Mouse (Mus musculus) hindbrain, embryonic 11.5 days (tissue): ENCODE data around the gene R3hdm2. TPM values are rescaled to one million over a fixed set of nuclear protein-coding genes. Genes with fewer than 3 reads are reported as not detected.
A peak's percentile ranks its signal among the peaks of the same experiment; 100 is the strongest.

Source experiments
- ATAC-seq: fragments of 200-750 bp; cut with Nextera tagmentation; 2 replicates; pipeline ENCODE4 v1.8.0; 2017; ENCODE audit warnings: mild to moderate bottlenecking, moderate TSS enrichment, moderate library complexity; ENCODE audit not compliant: low FRiP score
- DNase-seq: peaks from one replicate; pipeline ENCODE4 v3.0.0-alpha.2; 2015; ENCODE audit warnings: low spot score
- H3K27ac ChIP-seq: fragments of 300-500 bp; sonication (generic); 2 replicates; pipeline ENCODE4 v1.5.1; 2014; ENCODE audit warnings: mild to moderate bottlenecking, low read depth, low read length
- H3K27me3 ChIP-seq: fragments of 300-500 bp; sonication (generic); 2 replicates; pipeline ENCODE4 v1.6.1; 2014; ENCODE audit warnings: mild to moderate bottlenecking, low read length, moderate library complexity, mixed read lengths; ENCODE audit not compliant: control insufficient read depth, insufficient read depth
- H3K36me3 ChIP-seq: fragments of 300-500 bp; sonication (generic); 2 replicates; pipeline ENCODE4 v1.6.1; 2014; ENCODE audit warnings: mild to moderate bottlenecking, low read length, moderate library complexity, mixed read lengths; ENCODE audit not compliant: control insufficient read depth, insufficient read depth
- H3K4me1 ChIP-seq: fragments of 300-500 bp; sonication (generic); replicated peaks from 2 replicates; pipeline ENCODE4 v1.6.1; 2014; ENCODE audit warnings: low read length, mixed read lengths; ENCODE audit not compliant: control insufficient read depth, insufficient read depth
- H3K4me2 ChIP-seq: fragments of 300-500 bp; sonication (generic); replicated peaks from 2 replicates; pipeline ENCODE4 v1.6.1; 2014; ENCODE audit warnings: mild to moderate bottlenecking, low read depth, low read length
- H3K4me3 ChIP-seq: fragments of 300-500 bp; sonication (generic); 2 replicates; pipeline ENCODE4 v1.5.1; 2014; ENCODE audit warnings: low read depth, low read length
- H3K9ac ChIP-seq: fragments of 300-500 bp; sonication (generic); 2 replicates; pipeline ENCODE4 v1.6.1; 2014; ENCODE audit warnings: low read depth, low read length
- H3K9me3 ChIP-seq: fragments of 300-500 bp; sonication (generic); 2 replicates; pipeline ENCODE4 v1.6.1; 2016; ENCODE audit warnings: low read length; ENCODE audit not compliant: control insufficient read depth
- WGBS: fragments of 180-500 bp; shearing (Covaris S2); extraction: QIAGEN DNeasy Blood & Tissue Kit; methylation state at CpG from one replicate; pipeline ENCODE4 v1.1.7; 2014; 5-methylcytosine and 5-hydroxymethylcytosine counted together
- polyA plus RNA-seq: library from polyadenylated mRNA; unstranded; fragments of >200 nt; fragmentation: Nextera tagmentation; extraction: Ambion mirVana; gene quantifications from 2 replicates; pipeline ENCODE4 v1.2.1, GENCODE M21; 2014

R3hdm2 gene
- polyA plus RNA-seq, 1 experiment from 2014 or later, result 33.0 TPM

- no peak overlapping the region; the same call in 1 of the 2 replicates for H3K27ac ChIP-seq
- no peak overlapping the region for H3K9ac ChIP-seq
- peaks cover 28% of the 10 kb centered on the region for H3K4me1 ChIP-seq
- H3K4me2 ChIP-seq, result peak overlapping the region; percentile 65; the same call in 1 of the 2 replicates
- WGBS, result 3% methylated on average over 15 of the region's 15 CpGs
- no peak for ATAC-seq
- peak; percentile 88 for DNase-seq
- no peaks in the 10 kb centered on the region for H3K9me3 ChIP-seq
- peaks cover 33% of the 10 kb centered on the region for H3K27me3 ChIP-seq
- no peaks in the 10 kb centered on the region for H3K36me3 ChIP-seq
- 0 out of 2 replicates have a peak overlapping the region, but pooled peaks have one; percentile 2 for H3K4me3 ChIP-seq
Observed at GRCm38 (mm10) chr10:127508239-127508638, 128.1 kb downstream of the R3hdm2 start.

GRCm38 (mm10) chr10:127509051-127509836 is 129.1 kb downstream of the R3hdm2 start:
- H3K9ac ChIP-seq, result peak overlapping the region; percentile 40; the same call in 1 of the 2 replicates
- peaks cover 35% of the 10 kb centered on the region for H3K4me1 ChIP-seq
- H3K9me3 ChIP-seq, result no peaks in the 10 kb centered on the region
- H3K4me3 ChIP-seq, result peak overlapping the region; percentile 38
- H3K27ac ChIP-seq, result peak overlapping the region; percentile 90
- WGBS, result 0% methylated on average over 33 of the region's 35 CpGs
- peaks cover 37% of the 10 kb centered on the region for H3K27me3 ChIP-seq
- H3K4me2 ChIP-seq, result peak overlapping the region; percentile 65
- H3K36me3 ChIP-seq, result no peaks in the 10 kb centered on the region
- ATAC-seq (peak; percentile 66), DNase-seq (peak; percentile 99)

GRCm38 (mm10) chr10:127509837-127510701 is 129.9 kb downstream of the R3hdm2 start:
- peak overlapping the region; percentile 40; the same call in 1 of the 2 replicates for H3K9ac ChIP-seq
- no peaks in the 10 kb centered on the region for H3K36me3 ChIP-seq
- H3K27me3 ChIP-seq, result peaks cover 44% of the 10 kb centered on the region
- 3% methylated on average over 17 of the region's 17 CpGs for WGBS
- DNase-seq (peak; percentile 56), ATAC-seq (peak; percentile 2; the same call in 1 of the 2 replicates)
- H3K4me3 ChIP-seq, result peak overlapping the region; percentile 38
- H3K4me2 ChIP-seq, result peak overlapping the region; percentile 65
- H3K4me1 ChIP-seq, result peaks cover 40% of the 10 kb centered on the region
- no peaks in the 10 kb centered on the region for H3K9me3 ChIP-seq
- H3K27ac ChIP-seq, result peak overlapping the region; percentile 90

DNA sequence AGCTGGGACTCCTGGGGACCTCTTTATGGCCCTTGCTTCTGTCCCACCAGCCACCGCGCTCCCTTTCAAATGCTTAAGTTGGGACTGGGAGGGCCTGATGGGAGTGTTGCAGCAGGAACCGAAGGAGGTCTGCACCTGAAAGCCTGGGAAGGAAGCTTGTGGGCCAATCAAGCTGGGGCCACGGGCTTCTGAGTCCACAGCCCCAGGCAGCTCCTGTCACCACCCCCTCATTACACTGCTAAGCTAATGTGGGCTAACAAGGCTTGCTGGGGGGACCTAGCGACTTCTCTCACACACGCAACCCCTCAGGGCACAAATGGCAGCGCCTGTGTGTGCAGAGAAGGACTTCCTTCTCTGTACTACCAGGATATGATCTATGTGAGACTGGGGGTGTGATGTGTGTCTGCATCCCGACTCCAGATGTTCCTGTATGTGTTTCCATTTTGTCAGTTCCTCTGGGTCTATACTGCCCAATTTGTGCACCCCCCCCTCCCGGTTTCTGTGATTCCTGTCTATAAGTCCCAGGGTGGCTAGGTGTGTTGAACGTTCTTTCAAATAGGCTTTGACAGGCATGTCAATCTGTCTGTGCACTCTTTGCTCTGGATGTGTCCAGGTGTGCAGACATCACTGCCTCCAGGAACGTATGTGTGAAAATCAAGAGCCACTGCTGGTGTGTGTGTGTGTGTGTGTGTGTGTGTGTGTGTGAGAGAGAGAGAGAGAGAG is 130.9 kb downstream of the R3hdm2 start:
- H3K4me3 ChIP-seq, result peak overlapping the region; percentile 26
- peaks cover 46% of the 10 kb centered on the region for H3K4me1 ChIP-seq
- no peaks in the 10 kb centered on the region for H3K36me3 ChIP-seq

DNA sequence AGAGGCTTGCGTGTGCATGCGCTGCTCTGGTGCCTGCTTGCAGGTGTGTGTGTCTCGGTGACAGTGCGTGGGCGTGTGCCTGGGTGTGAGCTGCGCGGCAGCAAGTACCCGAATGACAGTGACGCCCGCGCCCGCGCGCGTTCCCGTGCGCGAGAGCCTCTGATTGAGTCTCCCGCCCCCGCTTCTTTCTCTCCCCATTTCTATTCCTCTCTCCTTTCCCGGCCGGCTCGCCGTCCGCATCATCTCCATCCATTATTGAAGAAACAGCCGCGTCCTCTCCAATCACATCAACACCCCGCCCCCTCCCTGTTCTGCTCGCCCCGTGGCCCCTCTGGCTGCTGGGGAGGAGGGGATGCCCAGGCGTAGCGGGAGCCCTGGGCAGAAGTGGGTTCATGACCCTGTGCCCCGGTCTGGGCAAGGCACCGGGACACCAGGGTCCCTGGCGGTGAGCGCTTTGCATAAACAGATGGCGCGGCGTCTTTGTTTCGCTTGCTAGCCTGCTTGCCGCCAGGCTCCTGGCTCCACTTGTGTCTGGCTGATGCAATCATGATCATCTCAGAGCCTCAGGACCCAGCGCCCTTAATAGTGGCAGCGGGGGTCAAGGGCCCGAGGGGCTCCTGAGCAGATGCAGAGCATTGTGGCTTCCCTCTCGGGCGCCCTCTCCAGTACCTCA is 131.6 kb downstream of the R3hdm2 start:
- WGBS, result under 1% methylated on average over 44 of the region's 46 CpGs
- ATAC-seq (peak; percentile 17), DNase-seq (peak; percentile 81)
- Histone ChIP-seq H3K27me3 (peaks cover 51% of the 10 kb centered on the region), H3K36me3 (no peaks in the 10 kb centered on the region), H3K27ac (peak overlapping the region; percentile 90), H3K4me2 (peak overlapping the region; percentile 56), H3K4me1 (peaks cover 52% of the 10 kb centered on the region), H3K9me3 (no peaks in the 10 kb centered on the region), H3K9ac (peak overlapping the region; percentile 35), H3K4me3 (peak overlapping the region; percentile 26)

More for the DNA sequence above, 130.9 kb downstream of the R3hdm2 start:
- DNase-seq (peak; percentile 57), ATAC-seq (no peak)
- H3K27me3 ChIP-seq, result peaks cover 50% of the 10 kb centered on the region
- H3K4me2 ChIP-seq, result peak overlapping the region; percentile 56
- H3K9me3 ChIP-seq, result no peaks in the 10 kb centered on the region
- peak overlapping the region; percentile 90 for H3K27ac ChIP-seq
- 3% methylated on average over 11 of the region's 11 CpGs for WGBS
- peak overlapping the region; percentile 35 for H3K9ac ChIP-seq

GRCm38 (mm10) chr10:127512307-127512666 is 132.2 kb downstream of the R3hdm2 start:
- Histone ChIP-seq H3K27ac (peak overlapping the region; percentile 90), H3K4me3 (peak overlapping the region; percentile 26), H3K4me1 (peaks cover 55% of the 10 kb centered on the region), H3K27me3 (peaks cover 50% of the 10 kb centered on the region), H3K36me3 (no peaks in the 10 kb centered on the region), H3K9me3 (no peaks in the 10 kb centered on the region), H3K4me2 (peak overlapping the region; percentile 56), H3K9ac (peak overlapping the region; percentile 35)
- ATAC-seq (no peak), DNase-seq (no peak)
- WGBS, result 5% methylated on average over 7 of the region's 7 CpGs

DNA sequence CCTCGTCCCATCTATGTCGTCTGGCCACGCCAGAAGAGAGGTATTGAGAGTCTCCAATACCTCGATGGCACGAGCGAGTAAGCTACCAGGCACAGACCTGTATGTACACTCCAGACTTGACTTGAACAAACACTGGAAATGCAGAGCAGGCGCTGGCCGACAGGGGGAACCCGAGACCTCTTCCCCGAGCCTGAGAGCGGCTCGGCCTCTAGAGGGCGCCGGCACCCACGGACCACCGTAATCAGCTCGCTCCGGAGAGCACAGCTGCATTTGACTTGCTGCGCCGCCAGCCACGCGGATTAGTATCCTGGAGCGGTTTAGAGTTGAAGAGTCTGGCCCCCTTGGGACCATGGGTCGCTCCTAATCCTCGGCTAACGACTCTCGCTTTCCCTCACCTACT is 132.7 kb downstream of the R3hdm2 start:
- no peaks in the 10 kb centered on the region for H3K9me3 ChIP-seq
- peak overlapping the region; percentile 56 for H3K4me2 ChIP-seq
- peak overlapping the region; percentile 90 for H3K27ac ChIP-seq
- H3K9ac ChIP-seq, result peak overlapping the region; percentile 35
- DNase-seq (peak; percentile 97), ATAC-seq (peak; percentile 45)
- peaks cover 55% of the 10 kb centered on the region for H3K4me1 ChIP-seq
- WGBS, result under 1% methylated on average over 27 of the region's 27 CpGs
- H3K36me3 ChIP-seq, result no peaks in the 10 kb centered on the region; the same call in 1 of the 2 replicates
- H3K4me3 ChIP-seq, result 0 out of 2 replicates have a peak overlapping the region, but pooled peaks have one; percentile 26
- H3K27me3 ChIP-seq, result peaks cover 49% of the 10 kb centered on the region
